Mouse (Mus musculus): ENCODE results near the gene Copz1.
"Not testable (repeated sequence)": the region's sequence is repeated elsewhere in the genome, so short reads cannot be mapped to it uniquely, and the experiment has no call there.

Gene Copz1

GRCm38 (mm10) chr15:103272419-103273279 lies at the start of gene Copz1:
Gene Copz1, plus strand, starts transcription at chr15:103272714.
- DNase-seq (ENCODE audit: low read depth, low spot score) = peak; percentile 97

GRCm38 (mm10) chr15:103224161-103224560 lies 48.4 kb upstream of the Copz1 start:
- no peak for DNase-seq (ENCODE audit: low read depth, low spot score)

GRCm38 (mm10) chr15:103227022-103227421 lies 45.5 kb upstream of the Copz1 start:
- DNase-seq (ENCODE audit: low read depth, low spot score) = no peak

GRCm38 (mm10) chr15:103227572-103227971 lies 44.9 kb upstream of the Copz1 start:
- DNase-seq (ENCODE audit: low read depth, low spot score) = no peak

GRCm38 (mm10) chr15:103228904-103229303 lies 43.6 kb upstream of the Copz1 start:
- DNase-seq (ENCODE audit: low read depth, low spot score) = no peak

- DNase-seq (ENCODE audit: low read depth, low spot score) = no peak
Observed at GRCm38 (mm10) chr15:103233119-103233518, 39.4 kb upstream of the Copz1 start.

GRCm38 (mm10) chr15:103237295-103237694 lies 35.2 kb upstream of the Copz1 start:
- DNase-seq (ENCODE audit: low read depth, low spot score) = no peak

GRCm38 (mm10) chr15:103239130-103239684 lies 33.3 kb upstream of the Copz1 start:
- DNase-seq (ENCODE audit: low read depth, low spot score) = peak; percentile 93

- DNase-seq (ENCODE audit: low read depth, low spot score) = peak; percentile 89
Observed at GRCm38 (mm10) chr15:103239685-103240159, 32.8 kb upstream of the Copz1 start, which contains the start of gene Cbx5. Gene Cbx5, minus strand, starts transcription at chr15:103239816.

GRCm38 (mm10) chr15:103240160-103241028 lies 32.1 kb upstream of the Copz1 start, which contains the start of gene Hnrnpa1:
Gene Hnrnpa1, plus strand, starts transcription at chr15:103240432.
- DNase-seq (ENCODE audit: low read depth, low spot score) = peak; percentile 92

GRCm38 (mm10) chr15:103241071-103242018 lies 31.2 kb upstream of the Copz1 start:
- DNase-seq (ENCODE audit: low read depth, low spot score) = not testable (repeated sequence)

- DNase-seq (ENCODE audit: low read depth, low spot score) = no peak
Observed at GRCm38 (mm10) chr15:103242885-103243284, 29.6 kb upstream of the Copz1 start.

- DNase-seq (ENCODE audit: low read depth, low spot score) = no peak
Observed at GRCm38 (mm10) chr15:103245616-103246015, 26.9 kb upstream of the Copz1 start.

- no peak for DNase-seq (ENCODE audit: low read depth, low spot score)
Observed at GRCm38 (mm10) chr15:103247078-103247781, 25.3 kb upstream of the Copz1 start.

- no peak for DNase-seq (ENCODE audit: low read depth, low spot score)
Observed at GRCm38 (mm10) chr15:103247782-103248400, 24.6 kb upstream of the Copz1 start.

GRCm38 (mm10) chr15:103248401-103249313 lies 23.9 kb upstream of the Copz1 start:
- DNase-seq (ENCODE audit: low read depth, low spot score) = no peak

- not testable (repeated sequence) for DNase-seq (ENCODE audit: low read depth, low spot score)
Observed at GRCm38 (mm10) chr15:103249511-103249910, 23.0 kb upstream of the Copz1 start.

GRCm38 (mm10) chr15:103250195-103250740 lies 22.2 kb upstream of the Copz1 start:
- no peak for DNase-seq (ENCODE audit: low read depth, low spot score)
